Mouse (Mus musculus) heart, adult 2 months (tissue): ENCODE data around the gene Ubxn1. TPM values are rescaled to one million over a fixed set of nuclear protein-coding genes. Genes with fewer than 3 reads are reported as not detected.
A peak's percentile ranks its signal among the peaks of the same experiment; 100 is the strongest.

Experiments used
- DNase-seq, 2 experiments: peaks; one replicate each; pipeline ENCODE4 v3.0.0; 2021
- H3K27ac ChIP-seq: fragments of 200-600 bp; 2 replicates; pipeline ENCODE4 v1.8.1; 2022
- H3K27me3 ChIP-seq: fragments of 200-500 bp; 2 replicates; pipeline ENCODE4 v1.6.1; 2012; ENCODE audit warnings: mild to moderate bottlenecking, low read length, inconsistent platforms, mixed read lengths; ENCODE audit not compliant: control insufficient read depth, insufficient read depth
- H3K36me3 ChIP-seq: fragments of 200-500 bp; 2 replicates; pipeline ENCODE4 v1.6.1; 2012; ENCODE audit warnings: low read length, inconsistent platforms; ENCODE audit not compliant: control insufficient read depth, insufficient read depth
- H3K4me1 ChIP-seq: fragments of 200-500 bp; 2 replicates; pipeline ENCODE4 v1.6.1; 2011; ENCODE audit warnings: low read length; ENCODE audit not compliant: control insufficient read depth, insufficient read depth
- H3K4me3 ChIP-seq: fragments of 200-600 bp; 2 replicates; pipeline ENCODE4 v1.8.1; 2022
- H3K79me2 ChIP-seq: fragments of 200-500 bp; replicated peaks from 2 replicates; pipeline ENCODE4 v1.6.1; 2012; ENCODE audit warnings: mild to moderate bottlenecking, inconsistent platforms, low read length, moderate library complexity, mixed read lengths; ENCODE audit not compliant: control insufficient read depth, insufficient read depth
- H3K9ac ChIP-seq: fragments of 200-500 bp; 2 replicates; pipeline ENCODE4 v1.6.1; 2012; ENCODE audit warnings: low read depth, mild to moderate bottlenecking, control low read depth, inconsistent platforms, low read length, mixed read lengths
- CTCF ChIP-seq: fragments of 200-600 bp; IDR thresholded peaks from 2 replicates; pipeline ENCODE4 v1.8.1; 2022; ENCODE audit warnings: antibody characterized with exemption, mild to moderate bottlenecking, moderate library complexity
- EP300 ChIP-seq: fragments of 200-500 bp; IDR thresholded peaks from 2 replicates; pipeline ENCODE4 v1.6.1; 2011; ENCODE audit warnings: low read depth, low read length, control low read depth; ENCODE audit not compliant: insufficient read depth
- POLR2A ChIP-seq: fragments of 200-500 bp; IDR thresholded peaks from 2 replicates; pipeline ENCODE4 v1.6.1; 2011; ENCODE audit warnings: mild to moderate bottlenecking, low read depth, low read length, control low read depth; ENCODE audit not compliant: insufficient read depth
- WGBS: fragments of 180-500 bp; shearing (Covaris S2); methylation state at CpG from one replicate; pipeline ENCODE4 v1.1.7; 2018; 5-methylcytosine and 5-hydroxymethylcytosine counted together
- intact Hi-C: fragments of 180-260 bp; cut with DNase I; formaldehyde crosslinking; loops from one replicate; pipeline ENCODE4 v1.15.1; 2025
- long read RNA-seq: library from polyadenylated mRNA; stranded (forward); transcript quantifications from one replicate; pipeline ENCODE4 v2.0.0, GENCODE M21; 2021
- polyA plus RNA-seq: library from polyadenylated mRNA; depleted of rRNA; stranded (reverse); fragments of >200 nt; gene quantifications from 2 replicates; pipeline ENCODE4 v1.2.3, GENCODE M21; 2012; rRNA removed
- total RNA-seq, 2 experiments: library from RNA; stranded (reverse); gene quantifications; 2 replicates each; pipeline ENCODE4 v1.2.3; 2021

Gene Ubxn1
- total RNA-seq (100 to 1,000 TPM; 108 to 135 TPM), polyA plus RNA-seq (60.7 and 62.2 TPM in 2 replicates)
- long read RNA-seq, transcript Ubxn1-202 (10 exons, 1,033 nt) = minor isoform, 6 of 88 reads
- long read RNA-seq, transcript Ubxn1-204 (9 exons, 1,291 nt) = major isoform, 76 of 88 reads
- long read RNA-seq, partial matches to known transcripts = 4 of 88 reads
- long read RNA-seq, other reads (novel, unspliced or antisense) = 1 of 88 reads

- peak within 1 kb of the TSS; percentile 91 for H3K4me3 ChIP-seq
- peak; percentile 98 to 99 for DNase-seq
- intact Hi-C loops = loop anchor here (1.0 to 5.0 kb wide), 4 partner anchors 9 to 96 kb away; partner anchors contain the start of genes 1810009A15Rik, Eef1g, Gm49416 and Polr2g
- H3K27ac ChIP-seq = peak within 1 kb of the TSS; percentile 94
- no peaks in the 10 kb centered on the region for H3K27me3 ChIP-seq
- 0 out of 2 replicates have a peak, but pooled peaks cover 1% of the 10 kb centered on the region for H3K79me2 ChIP-seq
- H3K9ac ChIP-seq = peak within 1 kb of the TSS; percentile 83
- WGBS = 1% methylated on average over 59 of the region's 59 CpGs
- peak; percentile 87 for TF ChIP-seq POLR2A
- TF ChIP-seq EP300 = peak; percentile 96
- TF ChIP-seq CTCF = no peak
- H3K4me1 ChIP-seq = peaks cover 3% of the 10 kb centered on the region
- H3K36me3 ChIP-seq = peaks cover 2% of the 10 kb centered on the region; the same call in 1 of the 2 replicates
Measured at GRCm38 (mm10) chr19:8871267-8872186, at the start of gene Ubxn1. Gene Ubxn1 (plus strand): TSS chr19:8871496.

- DNase-seq = no peak
- Histone ChIP-seq H3K27me3 (no peaks in the 10 kb centered on the region), H3K27ac (no peak overlapping the region), H3K9ac (no peak overlapping the region), H3K4me3 (peak overlapping the region; percentile 86; the same call in 1 of the 2 replicates), H3K4me1 (peaks cover 7% of the 10 kb centered on the region), H3K36me3 (peaks cover 42% of the 10 kb centered on the region), H3K79me2 (0 out of 2 replicates have a peak, but pooled peaks cover 2% of the 10 kb centered on the region)
- intact Hi-C loops = loop anchor here (2.0 to 5.0 kb wide), 2 partner anchors 14 to 75 kb away; partner anchors contain the start of genes Bscl2 and Ganab
- WGBS = 40% methylated on average over 8 of the region's 8 CpGs
- no peak for TF ChIP-seq POLR2A
- no peak for TF ChIP-seq EP300
- TF ChIP-seq CTCF = no peak
Measured at GRCm38 (mm10) chr19:8822696-8823095, 48.6 kb upstream of the Ubxn1 start.

- no peaks in the 10 kb centered on the region for H3K27me3 ChIP-seq
Measured at GRCm38 (mm10) chr19:8829660-8830059, 41.6 kb upstream of the Ubxn1 start, which contains the start of gene AC129217.1. Gene AC129217.1 (plus strand): TSS chr19:8829773.

GRCm38 (mm10) chr19:8830664-8831063 lies 40.6 kb upstream of the Ubxn1 start:
- WGBS = 82% methylated on average over 8 of the region's 8 CpGs
- peaks cover 2% of the 10 kb centered on the region; the same call in 1 of the 2 replicates for H3K79me2 ChIP-seq
- TF ChIP-seq POLR2A (no peak), CTCF (no peak), EP300 (no peak)
- intact Hi-C loops = no loop called here
- no peak overlapping the region for H3K27ac ChIP-seq
- H3K4me1 ChIP-seq = no peaks in the 10 kb centered on the region
- peaks cover 34% of the 10 kb centered on the region for H3K36me3 ChIP-seq
- no peak for DNase-seq
- H3K9ac ChIP-seq = no peak overlapping the region
- H3K27me3 ChIP-seq = no peaks in the 10 kb centered on the region
- no peak overlapping the region for H3K4me3 ChIP-seq

More at GRCm38 (mm10) chr19:8829660-8830059, 41.6 kb upstream of the Ubxn1 start, which contains the start of gene AC129217.1:
- TF ChIP-seq EP300 = no peak
- no peak for TF ChIP-seq CTCF
- no peak for TF ChIP-seq POLR2A
- DNase-seq = no peak
- WGBS = 80% methylated on average over 8 of the region's 8 CpGs
- intact Hi-C loops = no loop called here
- H3K27ac ChIP-seq = no peak within 1 kb of the TSS
- no peaks in the 10 kb centered on the region for H3K4me1 ChIP-seq
- H3K4me3 ChIP-seq = no peak within 1 kb of the TSS
- H3K9ac ChIP-seq = no peak within 1 kb of the TSS
- peaks cover 2% of the 10 kb centered on the region; the same call in 1 of the 2 replicates for H3K79me2 ChIP-seq
- peaks cover 35% of the 10 kb centered on the region for H3K36me3 ChIP-seq

GRCm38 (mm10) chr19:8831262-8831661 lies 40.0 kb upstream of the Ubxn1 start:
- H3K27me3 ChIP-seq = no peaks in the 10 kb centered on the region
- peaks cover 28% of the 10 kb centered on the region for H3K36me3 ChIP-seq
- DNase-seq = no peak
- WGBS = 84% methylated on average over 11 of the region's 11 CpGs
- no peak overlapping the region for H3K4me3 ChIP-seq
- TF ChIP-seq POLR2A (no peak), EP300 (no peak), CTCF (no peak)
- H3K4me1 ChIP-seq = no peaks in the 10 kb centered on the region
- no peak overlapping the region for H3K27ac ChIP-seq
- H3K79me2 ChIP-seq = peaks cover 2% of the 10 kb centered on the region; the same call in 1 of the 2 replicates
- H3K9ac ChIP-seq = no peak overlapping the region
- intact Hi-C loops = no loop called here
